Mouse (Mus musculus): ENCODE measurements around the gene Panx1.

DNA sequence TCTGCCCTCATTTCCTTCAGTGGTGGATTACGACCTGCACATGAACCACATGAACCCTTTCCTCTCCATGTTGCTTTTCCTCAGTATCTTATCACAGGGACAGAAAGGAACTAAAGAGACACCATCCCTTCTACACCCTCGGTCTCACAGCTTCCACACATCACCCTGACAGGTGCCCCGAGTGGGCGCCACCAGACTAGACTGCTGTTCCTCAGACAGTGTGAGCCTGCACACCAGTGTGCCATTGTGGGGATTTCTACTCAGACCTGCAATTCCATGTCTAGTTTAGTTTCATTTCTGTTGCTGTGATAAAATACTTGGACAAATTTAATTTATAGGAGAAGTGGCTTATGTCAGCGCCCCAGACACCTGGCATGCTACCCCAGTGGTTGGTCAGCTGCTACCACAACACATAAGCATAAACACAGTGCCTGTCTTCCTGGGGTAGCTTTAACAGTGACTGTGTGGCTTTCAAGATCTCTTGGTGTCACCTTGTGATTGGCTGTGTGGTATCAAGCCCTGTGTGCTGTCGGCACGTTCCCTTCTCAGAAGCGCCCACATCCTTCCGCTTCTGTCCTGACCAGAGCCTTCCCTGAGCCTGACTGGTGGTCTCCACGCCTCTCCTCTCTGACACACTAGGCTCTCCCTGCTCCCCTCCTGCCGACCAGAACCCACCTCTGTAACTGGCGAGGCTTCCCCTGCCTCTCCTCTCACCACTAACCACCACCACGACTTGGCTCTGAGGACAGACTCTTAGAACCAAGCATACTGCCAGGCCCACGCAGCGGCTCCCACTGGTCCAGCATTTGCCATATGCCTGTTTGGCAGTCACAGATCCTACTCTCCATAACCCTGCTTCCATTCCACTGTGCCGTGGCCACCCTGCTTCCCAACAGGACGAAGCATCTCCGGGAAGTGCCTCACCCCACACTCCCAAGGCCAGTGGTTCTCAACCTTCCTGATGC is 27.2 kb downstream of the Panx1 start:
- TF ChIP-seq CTCF (IDR thresholded peaks at IDR 0.05; ENCODE audit: control insufficient read depth, insufficient read depth, insufficient read length) (no peak), FOSL1 (IDR thresholded peaks at IDR 0.05; ENCODE audit: insufficient read depth, low read length, poor library complexity, severe bottlenecking) (no peak)
